11 mouse cellular contexts compared by ENCODE assay signal in genomic region chr17:31259825-31260224, GRCm38 (mm10). TPM values are rescaled to one million over a fixed set of nuclear protein-coding genes. Genes with fewer than 3 reads are reported as not detected.
DNase-seq lines count a peak whose midpoint lies in the region; ATAC-seq and TF ChIP-seq lines count a peak whose summit lies in the region.
"Had no signal": no experiment of that assay in that cellular context is flagged by ENCODE, and none has a peak within 500 bp of the region (broad histone marks: within the 10 kb centered on the region; RNA-seq: fewer than 3 reads in every experiment).

No protein-coding gene starts in this region.

- TF ChIP-seq CTCF in cerebellum, adult 2 months (IDR thresholded peaks at IDR 0.05; ENCODE audit: borderline replicate concordance, insufficient read depth, low read depth, low read length) = peak; percentile 29; the same call in 1 of the 2 replicates
- TF ChIP-seq CTCF in liver, embryonic 14.5 days (IDR thresholded peaks at IDR 0.05; ENCODE audit: low read depth) = peak; percentile 43
- peak; percentile 20 to 41; a peak in 2 of 4 replicates for TF ChIP-seq CTCF in CH12.LX (conservative IDR thresholded peaks at IDR 0.05 in 1 of 2, IDR thresholded peaks at IDR 0.05 in 1 of 2; ENCODE audit: low read depth in 2 of 2, low read length in 2 of 2)

- no peak for TF ChIP-seq POLR2A in cerebellum, adult 2 months (IDR thresholded peaks at IDR 0.05; ENCODE audit: borderline replicate concordance, insufficient read depth, low read length)
- no peak for TF ChIP-seq POLR2A in CH12.LX (IDR thresholded peaks at IDR 0.05; ENCODE audit: low read depth, low read length)

- TF ChIP-seq RAD21 in CH12.LX (IDR thresholded peaks at IDR 0.05; ENCODE audit: low read depth, low read length) = no peak

- no peak overlapping the region for H3K4me2 ChIP-seq in liver, embryonic 14.5 days (ENCODE audit: low read depth)
- no peak overlapping the region for H3K4me2 ChIP-seq in liver, embryonic 11.5 days
- H3K4me2 ChIP-seq in CH12.LX (ENCODE audit: insufficient read depth, low read depth, poor library complexity, severe bottlenecking) = no peak overlapping the region
- no peak overlapping the region for H3K4me2 ChIP-seq in hindbrain, embryonic 13.5 days
- H3K4me2 ChIP-seq: embryonic facial prominence, embryonic 12.5 days had no signal

- H3K27me3 ChIP-seq in cerebellum, adult 2 months (ENCODE audit: control insufficient read depth, insufficient read depth, low read length) = no peaks in the 10 kb centered on the region
- H3K27me3 ChIP-seq in liver, embryonic 14.5 days (ENCODE audit: control insufficient read depth, insufficient read depth, low read length) = no peaks in the 10 kb centered on the region
- H3K27me3 ChIP-seq in liver, embryonic 11.5 days (replicated peaks; ENCODE audit: control insufficient read depth, insufficient read depth, low read length) = no peaks in the 10 kb centered on the region
- H3K27me3 ChIP-seq in CH12.LX (replicated peaks) = peaks cover 9% of the 10 kb centered on the region
- no peaks in the 10 kb centered on the region for H3K27me3 ChIP-seq in hindbrain, embryonic 13.5 days
- H3K27me3 ChIP-seq: embryonic facial prominence, embryonic 12.5 days had no signal

- no peaks in the 10 kb centered on the region for H3K9me3 ChIP-seq in liver, embryonic 14.5 days (ENCODE audit: control insufficient read depth, low read length)
- no peaks in the 10 kb centered on the region for H3K9me3 ChIP-seq in liver, embryonic 11.5 days (ENCODE audit: control insufficient read depth, low read length)
- H3K9me3 ChIP-seq in CH12.LX (replicated peaks; ENCODE audit: low read length) = peaks cover 11% of the 10 kb centered on the region
- no peaks in the 10 kb centered on the region for H3K9me3 ChIP-seq in hindbrain, embryonic 13.5 days
- H3K9me3 ChIP-seq: embryonic facial prominence, embryonic 12.5 days; limb, embryonic 10.5 days had no signal

- no peak for TF ChIP-seq EP300 in liver, embryonic 14.5 days (IDR thresholded peaks at IDR 0.05; ENCODE audit: low read depth)
- TF ChIP-seq EP300 in CH12.LX (IDR thresholded peaks at IDR 0.05; ENCODE audit: low read length) = no peak

- in situ Hi-C loops in CH12.LX (cut with MboI; ENCODE audit: low pct_ligation_motif_present, low pct_unique_long_range_greater_than_20kb, low sequenced_read_pairs) = no loop called here

- H3K27ac ChIP-seq in cerebellum, adult 2 months (ENCODE audit: insufficient read depth, low read length) = no peak overlapping the region
- no peak overlapping the region for H3K27ac ChIP-seq in liver, embryonic 14.5 days
- H3K27ac ChIP-seq in liver, embryonic 11.5 days (ENCODE audit: low read depth, low read length) = no peak overlapping the region
- H3K27ac ChIP-seq in CH12.LX (ENCODE audit: insufficient read depth, low read depth) = no peak overlapping the region
- no peak overlapping the region for H3K27ac ChIP-seq in hindbrain, embryonic 13.5 days
- H3K27ac ChIP-seq: embryonic facial prominence, embryonic 12.5 days; limb, embryonic 10.5 days had no signal

- H3K4me3 ChIP-seq in cerebellum, adult 2 months (replicated peaks; ENCODE audit: insufficient read depth, low read depth, low read length) = no peak overlapping the region
- no peak overlapping the region for H3K4me3 ChIP-seq in liver, embryonic 14.5 days (ENCODE audit: insufficient read depth in 1 of 2, low read depth in 2 of 2, low read length in 2 of 2)
- no peak overlapping the region for H3K4me3 ChIP-seq in liver, embryonic 11.5 days (ENCODE audit: low read depth, low read length)
- no peak overlapping the region for H3K4me3 ChIP-seq in CH12.LX (replicated peaks in 1 of 3; ENCODE audit: low read depth in 2 of 3, low read length in 2 of 3, poor library complexity in 1 of 3)
- H3K4me3 ChIP-seq in hindbrain, embryonic 13.5 days = no peak overlapping the region
- H3K4me3 ChIP-seq: embryonic facial prominence, embryonic 12.5 days; limb, embryonic 10.5 days had no signal

- dilution Hi-C loops in CH12.LX (cut with MboI; ENCODE audit: extremely low pct_ligation_motif_present, extremely low pct_unique_long_range_greater_than_20kb, low sequenced_read_pairs) = no loop called here

- no peaks in the 10 kb centered on the region for H3K79me2 ChIP-seq in CH12.LX (replicated peaks; ENCODE audit: control insufficient read depth, extremely low read depth, insufficient read depth, poor library complexity, severe bottlenecking)

- no peak overlapping the region for H3K9ac ChIP-seq in liver, embryonic 14.5 days (replicated peaks)
- H3K9ac ChIP-seq in liver, embryonic 11.5 days (ENCODE audit: low read depth, low read length) = no peak overlapping the region
- H3K9ac ChIP-seq in CH12.LX (ENCODE audit: insufficient read depth, low read depth) = no peak overlapping the region
- no peak overlapping the region for H3K9ac ChIP-seq in hindbrain, embryonic 13.5 days
- H3K9ac ChIP-seq: embryonic facial prominence, embryonic 12.5 days had no signal

- 77% methylated on average over 4 of the region's 4 CpGs for WGBS in cerebellum, adult 2 months
- WGBS in liver, embryonic 14.5 days (ENCODE audit: insufficient replicate concordance) = 61% methylated on average over 4 of the region's 4 CpGs
- 69% methylated on average over 4 of the region's 4 CpGs for WGBS in liver, embryonic 11.5 days
- WGBS in hindbrain, embryonic 13.5 days = 72% methylated on average over 4 of the region's 4 CpGs

- H3K36me3 ChIP-seq in liver, embryonic 14.5 days (replicated peaks; ENCODE audit: control insufficient read depth, insufficient read depth, low read depth) = no peaks in the 10 kb centered on the region
- H3K36me3 ChIP-seq in liver, embryonic 11.5 days (ENCODE audit: control insufficient read depth, insufficient read depth, low read length) = no peaks in the 10 kb centered on the region
- no peaks in the 10 kb centered on the region for H3K36me3 ChIP-seq in CH12.LX (replicated peaks in 1 of 2; ENCODE audit: control insufficient read depth in 1 of 2, insufficient read depth in 1 of 2, low read length in 1 of 2)
- no peaks in the 10 kb centered on the region for H3K36me3 ChIP-seq in hindbrain, embryonic 13.5 days
- H3K36me3 ChIP-seq: embryonic facial prominence, embryonic 12.5 days; limb, embryonic 10.5 days had no signal

- DNase-seq in cerebellum, adult 2 months = no peak
- DNase-seq in cerebellum, postnatal 36 days = no peak
- no peak for DNase-seq in liver, embryonic 14.5 days (ENCODE audit: low read depth in 3 of 3, low spot score in 3 of 3)
- DNase-seq in liver, embryonic 11.5 days (ENCODE audit: low spot score) = no peak
- DNase-seq in CH12.LX (ENCODE audit: extremely low read depth) = no peak
- peak; percentile 56 for DNase-seq in lung, postnatal 10 days
- DNase-seq in urinary bladder, postnatal 14 days (ENCODE audit: low spot score) = no peak

- no peaks in the 10 kb centered on the region for H3K4me1 ChIP-seq in cerebellum, adult 2 months (ENCODE audit: control insufficient read depth, insufficient read depth, low read length)
- peaks cover 0 to 3% of the 10 kb centered on the region in 2 experiments; a peak in 1 of 4 replicates for H3K4me1 ChIP-seq in liver, embryonic 14.5 days (replicated peaks; ENCODE audit: control insufficient read depth in 2 of 2, insufficient read depth in 2 of 2, low read length in 1 of 2)
- H3K4me1 ChIP-seq in liver, embryonic 11.5 days (replicated peaks; ENCODE audit: control insufficient read depth, insufficient read depth, low read length) = no peaks in the 10 kb centered on the region
- peaks cover 18 to 59% of the 10 kb centered on the region in 2 experiments for H3K4me1 ChIP-seq in CH12.LX (ENCODE audit: control insufficient read depth in 1 of 2, insufficient read depth in 2 of 2)
- no peaks in the 10 kb centered on the region for H3K4me1 ChIP-seq in hindbrain, embryonic 13.5 days (replicated peaks)

- no peak for ATAC-seq in liver, embryonic 14.5 days (ENCODE audit: insufficient read depth)
- ATAC-seq in liver, embryonic 11.5 days (replicated peaks; ENCODE audit: low FRiP score) = no peak
- no peak for ATAC-seq in hindbrain, embryonic 13.5 days (ENCODE audit: low FRiP score)
- ATAC-seq: forebrain, embryonic 14.5 days had no signal

TF ChIP-seq in CH12.LX, 34 proteins besides CTCF, POLR2A, EP300 and RAD21 (continues in another document):
- no peak for TF ChIP-seq IRF4 (IDR thresholded peaks at IDR 0.05; ENCODE audit: low read depth, low read length)
- TF ChIP-seq JUND (conservative IDR thresholded peaks at IDR 0.05; ENCODE audit: low read depth, low read length) = no peak
- no peak for TF ChIP-seq SMC3 (IDR thresholded peaks at IDR 0.05; ENCODE audit: low read depth, low read length)
- no peak for TF ChIP-seq KAT2A (IDR thresholded peaks at IDR 0.05; ENCODE audit: insufficient replicate concordance, low read length)
- TF ChIP-seq MEF2A (IDR thresholded peaks at IDR 0.05; ENCODE audit: borderline replicate concordance, low read depth, low read length) = no peak

RNA-seq across cellular contexts. Expression of gene Rsph1, which starts 17.4 kb away (rescaled TPM):
- polyA plus RNA-seq in cerebellum, adult 2 months (2012; rRNA removed) = 2.7 and 3.7 TPM in 2 replicates
- 0.04 and 0.08 TPM in 2 replicates for polyA plus RNA-seq in liver, embryonic 14.5 days (2012; rRNA removed)
- 0.14 and 0.22 TPM in 2 replicates for polyA plus RNA-seq in liver, embryonic 14.5 days (2014; fragmentation: Nextera tagmentation; extraction: Ambion mirVana)
- 0.40 and 0.88 TPM in 2 replicates for polyA plus RNA-seq in liver, embryonic 11.5 days (2014; fragmentation: Nextera tagmentation; extraction: Ambion mirVana)
- not detected in 2 replicates for total RNA-seq in CH12.LX (2012; rRNA removed)
- not detected in 2 replicates for total RNA-seq in CH12.LX (2014; rRNA removed)
- polyA plus RNA-seq in CH12.LX (2012; ENCODE audit: insufficient read length, low read depth) = not detected in 2 replicates
- 5.4 and 9.0 TPM in 2 replicates for polyA plus RNA-seq in hindbrain, embryonic 13.5 days (2015; fragmentation: Nextera tagmentation; extraction: Ambion mirVana)

RNA-seq across cellular contexts. Expression of gene Slc37a1, which starts 26.8 kb away (rescaled TPM):
- polyA plus RNA-seq in cerebellum, adult 2 months (2012; rRNA removed) = 6.1 and 7.8 TPM in 2 replicates
- 1.9 and 2.3 TPM in 2 replicates for polyA plus RNA-seq in liver, embryonic 14.5 days (2012; rRNA removed)
- 1.2 and 1.9 TPM in 2 replicates for polyA plus RNA-seq in liver, embryonic 14.5 days (2014; fragmentation: Nextera tagmentation; extraction: Ambion mirVana)
- 6.6 and 7.7 TPM in 2 replicates for polyA plus RNA-seq in liver, embryonic 11.5 days (2014; fragmentation: Nextera tagmentation; extraction: Ambion mirVana)
- total RNA-seq in CH12.LX (2012; rRNA removed) = 4.7 and 6.6 TPM in 2 replicates
- total RNA-seq in CH12.LX (2014; rRNA removed) = 1.9 and 2.1 TPM in 2 replicates
- polyA plus RNA-seq in CH12.LX (2012; ENCODE audit: insufficient read length, low read depth) = 2.2 and 2.4 TPM in 2 replicates
- 13.2 and 15.5 TPM in 2 replicates for polyA plus RNA-seq in hindbrain, embryonic 13.5 days (2015; fragmentation: Nextera tagmentation; extraction: Ambion mirVana)

RNA-seq across cellular contexts. Expression of gene Ubash3a, which starts 52.2 kb away (rescaled TPM):
- polyA plus RNA-seq in cerebellum, adult 2 months (2012; rRNA removed) = not detected in 2 replicates
- 7.7 and 8.4 TPM in 2 replicates for polyA plus RNA-seq in liver, embryonic 14.5 days (2012; rRNA removed)
- polyA plus RNA-seq in liver, embryonic 14.5 days (2014; fragmentation: Nextera tagmentation; extraction: Ambion mirVana) = 11.8 and 13.8 TPM in 2 replicates
- 37.9 and 42.5 TPM in 2 replicates for polyA plus RNA-seq in liver, embryonic 11.5 days (2014; fragmentation: Nextera tagmentation; extraction: Ambion mirVana)
- total RNA-seq in CH12.LX (2012; rRNA removed) (0.08 TPM in 2 replicates), CH12.LX (2014; rRNA removed) (not detected in 2 replicates)
- 0.17 and 0.23 TPM in 2 replicates for polyA plus RNA-seq in CH12.LX (2012; ENCODE audit: insufficient read length, low read depth)
- polyA plus RNA-seq in hindbrain, embryonic 13.5 days (2015; fragmentation: Nextera tagmentation; extraction: Ambion mirVana) = 0.30 and 0.38 TPM in 2 replicates
- polyA plus RNA-seq: forebrain, embryonic 14.5 days had no signal
